Mouse (Mus musculus) embryo, embryonic 10.5 days (tissue): ENCODE measurements around the gene Dse.

Experiments
- DNase-seq: peaks from one replicate; pipeline ENCODE4 v3.0.0-alpha.2; 2015; ENCODE audit warnings: low spot score

Gene Dse

DNA sequence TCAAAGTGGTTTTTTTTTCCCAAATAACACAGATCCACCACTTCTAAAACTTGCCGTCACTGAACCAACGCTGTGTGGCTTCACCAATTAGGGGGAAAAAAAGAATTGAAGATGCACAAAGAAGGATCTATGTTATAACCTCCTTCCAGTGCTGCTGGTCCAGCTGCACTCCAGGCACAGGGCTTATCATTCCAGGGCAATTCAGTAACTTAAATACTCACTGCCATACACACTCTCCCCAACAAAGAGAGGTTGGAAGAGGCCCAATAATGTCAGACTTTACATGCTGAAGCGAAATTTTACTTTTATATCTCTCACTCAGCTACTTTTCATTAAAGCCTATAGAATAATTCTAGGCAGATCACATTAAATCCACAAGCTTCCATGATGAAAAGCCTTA is 8.9 kb downstream of the Dse start:
- no peak for DNase-seq

DNA sequence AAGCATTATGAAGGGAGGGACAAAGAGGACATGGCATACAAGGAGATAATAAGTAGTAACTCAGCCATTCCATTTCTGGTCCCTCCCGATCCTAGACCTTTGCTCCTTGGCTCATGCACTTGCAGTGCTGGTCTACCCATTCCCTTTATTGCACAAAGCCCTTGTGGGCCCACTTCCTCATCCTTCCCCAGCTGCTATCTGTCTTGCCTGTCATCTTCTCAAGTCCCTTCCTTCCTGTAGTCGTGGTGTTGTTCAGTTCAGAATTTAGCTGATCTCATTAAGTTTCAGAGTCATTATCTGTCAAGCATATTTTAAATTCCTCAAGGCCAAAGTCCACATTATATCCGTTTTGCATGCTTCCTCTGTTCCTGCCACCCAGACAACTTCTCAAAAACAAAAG is 9.5 kb downstream of the Dse start:
- no peak for DNase-seq

DNA sequence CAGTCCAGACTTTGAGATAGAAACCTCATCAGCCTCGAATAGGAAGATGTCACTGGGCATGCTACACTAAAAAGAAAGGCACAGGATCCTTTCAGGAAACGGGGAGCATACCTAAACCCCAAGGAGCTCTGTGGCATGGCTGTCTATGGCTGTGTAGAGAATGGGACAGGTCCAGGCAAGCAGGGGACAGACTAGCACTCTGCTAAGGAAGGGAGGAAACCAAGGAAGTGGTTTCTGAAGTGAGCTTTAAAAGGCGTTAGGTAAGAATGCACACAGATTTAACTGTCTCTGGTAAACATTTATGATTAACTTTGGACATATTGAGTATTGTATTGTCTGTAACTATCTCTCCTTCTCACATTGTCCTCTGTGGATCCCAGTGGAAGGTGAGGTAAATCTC is 10.2 kb downstream of the Dse start:
- no peak for DNase-seq

DNA sequence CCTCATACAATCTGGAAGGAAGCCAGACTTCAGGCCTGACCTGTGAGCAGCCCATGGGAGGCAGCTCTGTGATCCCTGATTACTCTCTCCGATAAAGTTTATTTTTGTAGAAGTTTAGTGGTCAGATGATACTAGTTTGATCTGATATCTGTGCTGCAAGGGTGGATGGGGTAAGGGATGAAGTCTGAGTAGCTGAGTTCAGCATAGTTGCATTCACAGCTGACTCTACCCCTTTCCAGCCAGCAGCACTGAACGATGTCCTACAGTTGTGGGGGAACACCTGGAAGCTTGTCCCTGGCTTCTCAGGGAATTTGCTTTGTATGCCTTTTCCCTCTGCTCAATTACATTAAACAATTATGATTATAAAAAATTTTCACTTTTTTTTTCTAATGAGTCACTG is 12.6 kb downstream of the Dse start:
- DNase-seq, result no peak

DNA sequence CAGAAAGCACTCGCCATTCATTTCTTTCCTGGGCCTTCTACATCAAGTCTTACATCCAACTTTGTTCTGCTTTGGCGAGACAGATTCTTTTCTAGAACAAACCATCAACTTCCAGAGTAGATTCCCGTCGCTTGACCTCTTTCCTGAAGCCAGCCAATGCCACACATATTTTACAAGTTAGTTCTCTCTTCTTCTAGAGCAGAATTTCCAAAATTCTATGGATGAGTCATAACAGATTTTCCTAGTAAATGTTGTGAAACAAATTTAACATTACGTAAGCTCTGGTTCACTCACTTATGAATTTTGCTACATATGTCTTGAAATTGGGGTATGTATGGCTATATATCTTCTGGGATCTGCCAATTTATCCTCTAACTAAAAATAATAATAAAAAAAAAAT is 13.0 kb downstream of the Dse start:
- no peak for DNase-seq

DNA sequence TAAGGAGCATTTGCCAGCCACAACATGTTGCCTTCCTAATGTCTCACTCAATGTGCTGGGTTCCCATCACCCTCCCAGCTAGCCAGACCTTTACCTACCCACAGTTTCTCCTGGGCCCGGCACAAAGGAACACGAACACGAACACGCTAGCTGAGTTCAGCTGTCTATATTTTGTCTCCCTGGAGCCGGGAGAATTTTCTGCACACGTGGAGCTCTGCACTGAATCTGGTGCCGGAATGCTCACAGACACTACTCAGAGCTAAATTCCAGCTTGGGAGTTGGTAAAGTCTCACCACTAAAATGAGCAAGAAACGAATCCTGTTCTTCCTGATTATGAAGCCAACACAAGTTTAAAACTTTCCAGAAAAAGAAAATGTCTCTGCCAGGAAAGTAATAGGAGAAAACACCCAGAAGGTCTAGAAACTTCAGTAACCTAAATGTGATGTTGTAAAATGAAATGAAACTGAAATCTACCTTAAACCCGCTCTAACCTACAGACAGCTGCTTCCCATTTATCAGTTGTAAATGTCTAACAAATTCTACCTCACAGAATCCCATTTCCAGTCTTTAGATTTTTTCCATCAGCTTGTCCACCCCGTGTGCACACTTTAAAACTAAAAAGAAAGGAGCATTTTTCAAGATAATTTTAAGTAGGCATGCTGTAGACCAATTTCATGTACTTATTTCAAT is 20.8 kb downstream of the Dse start:
- no peak for DNase-seq

DNA sequence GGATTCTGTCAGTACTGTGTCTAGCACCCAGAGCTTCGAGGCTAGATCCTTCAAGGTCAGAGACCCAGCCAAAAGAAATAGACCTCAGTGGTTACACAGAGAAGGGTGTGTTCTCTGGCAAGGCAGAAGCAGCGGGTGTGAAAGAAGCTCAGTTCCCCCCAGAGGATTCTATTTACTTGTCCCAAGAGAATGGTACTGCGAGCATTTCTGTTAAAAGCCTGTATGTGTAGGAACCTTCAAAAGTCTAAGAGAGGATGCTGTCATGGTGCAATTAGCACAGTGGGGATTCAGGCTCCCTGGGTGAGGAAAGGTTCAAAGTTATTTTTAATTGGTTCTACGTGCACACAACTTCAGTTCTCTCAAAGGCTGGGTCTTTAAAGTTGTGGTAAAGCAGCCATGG is 22.0 kb downstream of the Dse start:
- no peak for DNase-seq

DNA sequence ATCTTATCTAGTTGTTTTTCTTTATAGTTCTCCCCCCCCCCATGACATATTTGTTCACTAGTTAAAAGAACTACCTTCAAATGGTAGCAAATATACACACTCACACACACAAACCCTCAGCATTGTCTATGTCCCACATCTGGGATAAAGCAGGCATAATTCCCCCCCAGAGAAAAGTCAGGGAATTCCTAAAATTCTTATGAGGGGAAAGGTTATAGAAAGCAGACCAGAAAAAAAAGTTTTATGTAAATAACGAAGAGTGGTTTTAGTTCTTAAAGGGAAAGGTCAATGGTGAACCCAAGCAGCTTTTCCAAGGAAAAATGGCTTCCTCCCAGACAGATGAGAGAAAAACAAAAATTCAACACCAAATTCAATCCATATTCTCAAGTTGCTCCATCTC is 22.6 kb downstream of the Dse start:
- peak; percentile 63 for DNase-seq

DNA sequence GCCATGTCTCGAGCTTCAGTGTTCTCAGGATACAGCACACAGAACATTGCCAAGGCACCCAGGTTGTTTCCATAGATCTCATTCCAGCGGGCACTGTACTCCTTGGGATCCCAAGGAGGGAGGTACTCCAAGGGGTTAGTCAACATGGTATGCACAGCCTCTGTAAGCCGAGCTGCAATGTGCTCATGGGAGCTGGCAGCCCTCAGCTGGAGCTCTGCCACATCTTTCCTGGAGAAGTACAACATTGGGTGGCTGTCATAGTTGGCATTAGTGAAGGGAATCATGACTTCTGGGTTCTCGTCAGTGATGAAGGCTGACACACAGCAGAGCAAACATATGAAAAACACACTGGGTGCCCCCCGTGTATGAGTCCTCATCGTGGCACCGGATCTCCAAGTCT is 23.8 kb downstream of the Dse start:
- DNase-seq, result no peak

DNA sequence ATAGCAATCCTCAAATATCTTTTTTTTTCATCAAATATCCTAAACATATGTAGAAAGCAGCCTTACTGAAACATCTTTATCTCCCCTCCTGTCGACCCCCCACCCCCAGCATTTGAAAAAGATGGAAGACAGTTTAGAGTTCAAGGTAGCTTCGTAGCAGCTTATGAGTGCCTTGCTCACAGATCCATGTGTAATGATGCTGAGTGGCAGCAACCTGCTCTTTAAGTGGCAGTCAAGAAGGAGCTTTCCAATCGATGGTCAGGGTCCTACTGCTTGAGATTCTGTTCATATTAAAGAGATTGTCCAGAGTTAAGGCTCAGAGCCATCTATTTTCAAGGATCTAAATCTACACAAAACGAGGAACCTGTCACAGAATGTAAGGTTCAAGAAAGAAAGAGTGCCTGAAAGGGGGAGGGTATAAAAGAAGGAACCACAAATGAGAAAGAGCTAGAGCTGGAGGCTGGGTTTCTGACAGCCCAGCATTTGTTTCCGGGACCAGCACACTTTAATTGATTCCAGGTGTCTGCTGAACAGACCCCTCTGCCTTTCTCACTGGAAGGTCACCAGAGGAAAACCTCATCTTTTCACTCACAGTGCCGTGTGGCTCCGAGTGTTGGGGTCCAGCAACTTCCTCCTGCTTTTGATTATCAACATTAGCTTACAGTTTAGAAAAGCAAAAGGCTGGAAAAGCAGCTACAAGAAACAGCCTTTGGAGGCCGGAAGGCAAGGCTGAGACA is 31.5 kb downstream of the Dse start:
- peak; percentile 82 for DNase-seq

DNA sequence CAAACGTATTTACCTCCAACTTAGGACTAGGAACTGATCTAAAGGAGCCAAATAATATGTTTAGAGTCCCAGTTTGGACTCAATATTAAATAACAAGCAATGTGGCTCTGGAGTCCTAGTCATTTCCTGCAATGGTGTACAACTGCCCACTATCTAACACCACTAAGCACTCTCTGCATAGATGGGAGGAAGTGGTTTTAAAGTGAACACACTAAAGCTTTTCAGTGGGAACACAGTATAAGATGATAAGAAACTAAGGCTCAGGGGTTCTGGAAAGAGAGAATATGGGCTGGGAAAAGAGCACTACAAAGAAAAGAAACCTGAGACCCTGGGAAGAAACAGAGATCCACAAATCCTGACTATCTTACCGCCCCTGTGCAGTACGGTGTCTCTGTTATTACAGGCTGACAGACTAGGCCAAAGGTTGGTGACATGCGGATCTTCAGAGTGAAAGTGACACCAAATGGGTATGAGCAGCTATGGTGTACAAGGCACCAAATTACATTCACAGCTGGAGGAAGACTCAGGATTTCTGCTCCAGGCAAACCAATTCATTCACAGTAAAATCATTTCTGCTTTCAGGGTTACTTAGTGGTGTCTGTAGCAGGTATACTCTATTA is 34.7 kb downstream of the Dse start:
- DNase-seq, result no peak

DNA sequence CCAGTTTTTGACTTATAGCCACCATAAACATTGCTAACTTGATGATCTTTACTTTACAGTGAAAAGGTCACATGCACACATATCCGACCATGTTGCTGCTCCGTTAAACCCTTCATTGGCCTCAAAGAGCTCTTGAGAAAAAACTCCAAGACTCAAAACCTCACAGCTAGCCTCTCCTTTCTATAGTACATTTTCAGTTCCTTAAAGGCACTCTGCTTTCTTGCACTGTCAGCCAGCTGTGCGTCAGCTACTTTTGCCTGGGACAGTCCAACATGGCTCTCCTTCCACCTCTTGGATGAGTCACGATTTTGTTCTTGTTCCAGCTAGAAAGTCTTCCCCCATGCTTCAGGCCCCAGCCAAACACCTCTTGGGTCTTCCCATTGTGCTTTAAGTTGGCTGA is 35.9 kb downstream of the Dse start:
- no peak for DNase-seq

DNA sequence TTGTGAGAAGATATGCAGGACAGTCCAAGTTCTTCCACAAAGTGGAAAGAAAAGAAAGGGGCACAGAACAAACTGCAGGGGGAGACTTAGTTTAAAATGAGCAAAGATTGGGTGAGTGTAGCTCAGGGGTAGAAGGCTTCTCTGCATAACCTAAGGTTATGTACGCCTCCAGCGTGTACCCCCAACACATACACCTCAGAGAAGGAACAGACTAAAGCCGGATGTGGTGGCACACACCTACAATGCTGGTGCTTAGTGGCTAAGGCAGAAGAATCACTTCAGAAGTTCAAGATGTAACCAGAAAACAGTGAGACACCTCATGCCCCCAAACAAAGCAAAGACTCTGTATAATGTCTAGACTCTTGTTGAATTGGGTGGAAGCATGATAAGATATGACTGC is 36.3 kb downstream of the Dse start:
- no peak for DNase-seq

DNA sequence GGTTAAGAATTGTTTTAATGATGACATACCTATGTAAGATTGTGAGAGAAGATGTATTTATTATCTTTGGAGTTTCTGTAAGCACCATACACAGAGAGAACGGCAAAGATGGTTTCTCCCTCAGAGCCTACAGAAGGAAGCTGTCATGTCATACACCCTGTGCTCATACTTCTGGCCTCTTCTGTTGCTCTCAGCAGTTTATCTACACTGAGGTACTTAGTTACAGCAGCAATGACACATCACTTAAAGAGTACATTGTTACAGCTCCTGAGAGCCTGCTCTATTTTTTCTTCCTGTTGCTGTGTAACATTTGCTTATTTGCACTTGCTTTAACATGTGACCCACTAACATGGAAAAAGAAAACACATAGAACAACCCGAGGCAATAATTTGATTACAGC is 40.5 kb downstream of the Dse start:
- DNase-seq, result no peak

DNA sequence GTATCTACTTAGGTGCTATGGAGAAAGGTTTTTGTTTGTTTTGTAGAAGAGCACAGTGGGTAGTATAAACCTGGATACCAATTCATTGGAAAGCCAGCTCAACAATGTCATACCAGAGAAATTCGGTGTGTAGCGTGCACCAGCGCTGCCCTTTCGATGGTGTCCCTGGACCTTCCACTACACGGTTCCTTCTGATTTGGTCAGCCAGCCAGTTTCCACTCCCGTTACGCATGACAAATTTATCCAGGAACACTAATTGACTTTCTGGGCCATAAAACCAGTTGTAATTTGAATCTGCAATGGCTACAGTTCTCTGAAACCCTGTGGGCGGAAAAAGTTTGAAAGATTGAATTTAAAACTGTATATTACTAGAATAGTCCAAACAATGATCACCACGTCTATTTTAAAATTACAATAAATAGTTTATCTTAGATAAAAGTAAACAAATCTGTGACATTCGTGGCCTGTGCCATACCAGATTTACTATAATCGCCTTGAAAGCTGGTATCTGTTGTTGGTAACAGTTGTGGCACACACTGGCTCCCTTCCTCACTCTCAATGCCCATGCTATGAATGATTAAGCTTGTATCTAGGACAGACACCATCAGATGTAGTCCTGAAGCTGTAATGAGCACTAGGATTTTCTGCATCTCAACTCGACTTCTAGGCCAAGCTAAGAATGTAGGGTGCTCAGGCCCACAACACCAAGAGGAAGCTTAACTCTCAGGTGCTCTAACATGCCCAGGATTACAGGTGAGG is 51.5 kb downstream of the Dse start:
- DNase-seq, result no peak

DNA sequence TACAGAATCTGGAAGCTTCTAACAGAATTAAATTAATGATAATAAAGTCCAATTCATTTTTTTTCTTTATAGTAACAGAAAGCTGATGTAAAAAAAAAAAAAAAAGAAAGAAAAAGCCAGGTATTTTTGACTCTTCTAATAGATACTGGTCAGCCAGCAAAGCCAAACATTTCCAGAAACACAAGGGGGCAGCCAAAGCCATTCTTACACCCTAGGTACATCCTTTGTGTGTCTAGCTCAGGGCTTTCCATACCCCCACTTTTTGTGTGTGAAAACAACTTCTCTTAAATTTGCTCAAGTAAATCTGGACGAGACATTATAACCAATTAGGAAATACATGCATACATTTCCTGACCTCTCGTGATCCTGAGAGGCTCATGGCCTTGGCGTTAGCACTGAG is 55.7 kb downstream of the Dse start:
- peak; percentile 40 for DNase-seq

DNA sequence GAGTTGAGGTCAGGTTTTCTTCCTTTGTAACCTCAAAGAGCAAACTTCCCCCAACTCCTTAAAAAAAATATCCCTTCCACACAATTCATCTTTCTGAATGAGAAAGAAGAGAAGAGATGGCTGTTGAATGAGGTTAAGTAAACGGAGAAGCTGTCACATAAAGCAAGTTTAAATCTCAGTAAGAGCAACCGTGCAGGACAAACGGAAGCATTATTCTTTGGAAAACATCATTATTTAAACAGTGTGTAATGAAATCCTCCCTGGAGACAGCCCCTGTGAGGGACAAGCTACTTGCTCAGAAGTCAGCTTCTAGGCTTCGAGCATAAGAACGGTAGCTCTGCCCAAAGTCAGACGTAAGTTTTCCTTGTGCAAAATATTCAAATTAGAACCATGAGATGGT is 57.1 kb downstream of the Dse start:
- peak; percentile 59 for DNase-seq

DNA sequence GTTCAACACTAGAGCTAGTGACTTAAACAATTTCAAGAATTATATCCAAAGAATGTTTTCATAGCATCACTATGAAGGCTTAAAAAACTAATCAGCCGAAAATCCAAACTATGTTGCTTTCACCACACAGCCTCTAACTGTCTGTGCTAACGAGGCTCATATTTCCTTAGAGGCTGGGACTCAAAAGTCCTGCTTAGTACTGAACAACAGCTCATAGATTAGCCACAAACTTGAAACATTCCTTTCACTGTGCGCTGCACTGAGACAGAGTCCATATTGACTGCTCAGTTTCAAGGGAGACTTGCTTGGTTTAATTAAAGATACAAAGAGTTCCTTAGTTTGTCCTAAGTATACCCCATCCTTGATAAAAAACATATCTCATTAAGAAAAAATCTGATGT is 57.7 kb downstream of the Dse start:
- peak; percentile 18 for DNase-seq

DNA sequence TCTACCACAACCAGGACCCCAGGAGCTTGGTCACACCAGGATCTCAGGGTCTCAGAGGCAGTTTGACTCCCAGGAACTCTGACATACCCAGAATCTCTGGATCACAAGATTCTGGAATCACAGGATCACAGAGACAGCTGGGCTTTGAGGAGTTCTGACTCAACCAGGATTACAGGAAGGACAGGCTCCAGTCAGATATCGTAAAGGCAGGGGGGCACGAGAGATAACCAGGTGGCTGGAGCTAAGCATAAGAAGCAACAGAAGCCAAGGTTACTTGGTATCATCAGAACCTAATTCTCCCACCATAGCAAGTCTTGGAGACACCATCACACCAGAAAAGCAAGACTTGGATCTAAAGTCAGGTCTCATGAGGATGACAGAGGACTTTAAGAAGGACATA is 65.8 kb downstream of the Dse start:
- no peak for DNase-seq

DNA sequence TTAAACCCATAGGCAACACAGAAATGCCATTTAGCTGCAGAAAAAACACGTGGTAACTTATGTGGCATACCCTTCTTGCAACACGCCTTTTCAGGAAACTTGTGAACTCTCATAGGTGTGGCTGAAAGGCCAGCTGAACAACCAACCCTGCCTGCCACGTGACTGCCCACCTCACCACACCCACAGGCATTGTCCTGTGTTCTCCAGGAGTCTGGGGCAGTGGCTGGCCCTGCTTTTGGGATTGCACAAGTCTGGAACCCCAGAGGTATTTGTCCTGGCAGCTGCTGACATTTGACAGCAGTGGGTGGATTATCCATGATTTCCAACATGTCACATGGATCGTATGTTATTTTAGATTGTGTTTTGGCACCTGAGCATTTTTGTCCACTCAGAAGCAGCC is 67.7 kb downstream of the Dse start:
- DNase-seq, result no peak

DNA sequence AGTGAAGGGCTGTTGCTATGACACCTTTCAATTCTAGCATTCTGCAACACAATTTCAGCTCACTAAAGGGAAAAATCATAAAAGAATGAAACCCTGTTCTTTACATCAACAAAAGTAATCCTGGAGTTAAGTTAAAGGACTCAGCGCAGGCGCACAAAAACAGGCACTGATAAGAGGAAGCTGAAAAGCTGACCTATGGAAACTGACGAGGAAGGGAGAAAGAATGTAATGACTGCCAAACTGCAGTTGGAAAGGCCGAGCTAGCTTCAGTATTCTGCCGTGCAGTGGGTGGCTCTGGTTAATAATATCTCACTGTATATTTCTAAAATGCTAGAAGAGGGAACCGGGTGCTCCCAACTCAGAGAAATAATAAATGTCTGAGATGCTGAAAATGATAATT is 69.5 kb downstream of the Dse start:
- DNase-seq, result no peak

DNA sequence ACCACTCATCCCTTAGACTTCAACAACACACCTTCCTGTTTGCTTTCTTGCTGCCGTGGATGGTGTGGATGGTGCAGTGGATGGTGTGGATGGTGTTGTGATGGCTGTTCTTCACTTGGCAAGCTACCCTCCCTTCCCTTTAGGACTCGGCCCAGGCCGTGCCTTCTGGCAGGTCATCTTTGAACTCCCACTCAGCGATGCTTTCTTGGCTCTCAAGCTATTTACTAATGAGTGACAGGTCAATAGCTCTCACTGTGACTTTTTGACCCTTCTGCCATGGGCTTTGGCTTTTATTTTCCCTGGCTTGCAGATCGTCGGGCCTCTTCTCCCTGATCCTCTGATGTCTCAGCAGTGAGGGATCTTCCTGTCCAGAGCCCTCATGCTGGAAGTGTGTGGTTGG is 71.1 kb downstream of the Dse start:
- DNase-seq, result peak; percentile 59

DNA sequence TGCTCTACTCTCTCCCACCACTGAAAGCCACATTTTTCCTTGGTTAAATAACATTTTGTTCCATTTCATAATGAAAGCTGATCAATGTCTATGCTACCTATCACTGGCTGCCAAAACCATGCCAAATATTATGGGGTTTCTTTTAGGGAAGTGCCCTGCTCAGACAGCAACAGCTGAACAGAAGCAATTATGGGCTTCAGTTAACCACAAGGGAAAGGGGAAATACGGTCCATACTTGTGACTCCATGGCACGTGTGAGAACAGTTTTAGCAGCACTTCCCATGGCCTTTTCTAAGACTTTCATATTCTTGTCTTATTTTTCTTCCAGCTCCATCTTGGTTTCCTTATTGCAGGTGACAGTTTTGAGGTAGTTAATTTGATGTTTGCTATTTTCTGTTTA is 76.2 kb downstream of the Dse start:
- DNase-seq, result no peak
